Mouse (Mus musculus): ENCODE data around the gene Shd.

DNA sequence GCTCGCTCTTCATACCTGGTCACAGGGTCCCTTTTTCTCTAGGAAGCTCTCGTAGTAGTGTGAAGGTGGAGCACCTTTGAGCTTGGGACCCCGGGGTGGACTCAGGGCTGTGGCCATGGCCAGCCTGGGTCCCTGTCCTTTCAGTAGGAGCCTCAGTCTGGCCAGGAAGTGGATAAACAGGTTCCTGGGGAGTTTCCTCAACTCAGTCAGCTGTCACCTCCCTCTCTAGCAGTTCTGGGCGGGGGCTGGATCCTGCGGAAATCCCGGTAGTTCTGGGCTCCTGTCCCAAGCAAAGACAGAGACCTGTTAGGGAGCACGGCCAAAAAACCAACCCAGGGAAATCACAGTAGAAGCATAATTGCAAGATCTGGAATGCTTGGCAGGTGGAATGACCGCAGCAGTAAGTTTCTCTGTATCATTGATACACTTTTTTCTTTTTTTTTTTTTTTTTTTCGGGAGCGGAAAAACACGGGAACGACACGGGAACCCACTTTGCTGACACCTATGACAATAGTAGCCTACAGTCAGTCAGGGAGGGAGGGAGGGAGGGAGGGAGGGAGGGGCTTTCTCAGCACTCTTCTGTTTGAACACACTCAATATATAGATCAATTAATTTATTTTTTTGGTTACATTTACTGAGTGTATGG is 35.3 kb downstream of the Shd start, which contains the start of the genes Stap2 and Mpnd:
- TF ChIP-seq CTCF (IDR thresholded peaks at IDR 0.05; ENCODE audit: insufficient read depth, low read length) = no peak
- TF ChIP-seq POLR2A (IDR thresholded peaks at IDR 0.05; ENCODE audit: borderline replicate concordance, extremely low read depth, low read depth, low read length) = peak; percentile 51; the same call in 1 of the 2 replicates
